Mouse (Mus musculus) layer of hippocampus, adult 18-20 months (tissue): Measurements from ENCODE around the gene Vwa8. TPM values are rescaled to one million over a fixed set of nuclear protein-coding genes. Genes with fewer than 3 reads are reported as not detected.

Experiments used
- DNase-seq, 2 experiments: peaks; one replicate each; pipeline ENCODE4 v3.0.0; 2022; ENCODE audit warnings: low spot score in 2 of 2
- total RNA-seq, 2 experiments: library from RNA; stranded (reverse); gene quantifications; 2 replicates each; pipeline ENCODE4 v1.2.3; 2021

The Vwa8 gene
- total RNA-seq, 2 experiments from 2014 or later: 29.1 to 31.7 TPM

DNA sequence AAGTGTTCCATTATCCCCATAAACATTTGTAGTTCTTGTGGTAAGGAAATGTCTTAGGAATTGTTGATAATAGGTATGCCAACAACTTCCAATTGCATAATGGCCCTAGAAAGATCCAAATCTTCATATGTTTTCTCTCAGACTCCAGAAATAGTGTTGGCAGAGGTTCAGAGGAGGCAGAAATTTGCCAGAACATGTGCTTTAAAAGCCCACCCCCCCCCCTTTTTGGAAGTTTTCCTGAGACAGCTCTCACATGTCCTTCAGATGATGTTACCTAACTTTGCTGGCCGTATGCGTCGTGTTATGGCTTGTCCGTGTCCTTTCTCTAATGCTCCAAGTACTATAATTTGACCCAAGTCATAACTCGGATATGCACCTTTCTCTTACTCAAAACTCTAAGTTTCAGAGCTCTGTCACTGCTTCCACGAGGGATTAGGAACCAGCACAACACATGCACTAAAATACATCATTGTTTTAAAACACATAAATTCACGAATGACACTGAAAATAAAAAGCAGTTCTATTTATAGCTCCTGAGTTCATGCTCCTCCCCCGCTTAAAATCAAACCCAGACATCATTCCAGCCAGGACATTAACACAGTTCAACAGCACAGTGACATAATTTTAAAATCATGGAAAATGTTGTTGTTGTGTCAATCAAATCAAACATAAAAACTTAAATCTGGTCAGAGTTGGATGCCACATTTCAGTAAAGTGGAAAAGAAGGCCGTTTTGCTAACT lies 227.9 kb downstream of the Vwa8 start:
- DNase-seq: no peak

DNA sequence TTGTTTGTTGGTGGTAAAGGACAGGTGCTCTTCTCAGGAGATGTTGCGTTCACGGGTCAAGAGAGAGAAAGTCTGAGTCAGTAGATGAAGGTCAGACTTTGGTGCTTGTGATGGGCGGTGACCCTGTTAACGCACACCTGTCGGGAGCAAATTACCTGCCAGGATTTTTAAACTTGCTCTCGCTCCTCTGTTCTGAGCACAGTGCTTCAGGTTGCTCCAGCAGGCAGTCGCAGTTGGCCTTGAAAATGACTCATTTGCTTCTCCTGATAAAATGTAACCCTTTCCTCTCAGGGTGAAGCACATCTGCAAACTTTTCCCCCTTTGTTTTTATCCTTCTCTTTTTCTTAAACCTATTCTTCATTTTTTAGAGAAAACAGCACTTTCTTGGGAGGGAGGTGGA lies 234.7 kb downstream of the Vwa8 start:
- DNase-seq: no peak

DNA sequence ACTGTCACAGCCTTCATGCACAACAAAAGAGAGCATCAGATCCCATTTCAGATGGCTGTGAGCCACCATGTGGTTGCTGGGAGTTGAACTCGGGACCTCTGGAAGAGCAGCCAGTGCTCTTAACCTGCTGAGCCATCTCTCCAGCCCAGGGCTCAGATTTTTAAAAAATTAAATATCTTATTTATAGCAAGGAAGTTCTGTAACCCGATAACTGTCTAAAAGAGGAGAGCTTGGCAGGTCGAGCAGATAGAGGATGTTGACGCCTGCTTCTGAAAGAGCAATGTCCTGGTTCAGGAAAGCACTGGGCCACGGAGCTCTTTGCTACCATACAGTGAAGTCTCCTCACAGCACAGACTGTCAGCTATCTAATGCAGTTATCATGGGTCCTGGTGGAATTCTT lies 237.2 kb downstream of the Vwa8 start:
- no peak for DNase-seq

DNA sequence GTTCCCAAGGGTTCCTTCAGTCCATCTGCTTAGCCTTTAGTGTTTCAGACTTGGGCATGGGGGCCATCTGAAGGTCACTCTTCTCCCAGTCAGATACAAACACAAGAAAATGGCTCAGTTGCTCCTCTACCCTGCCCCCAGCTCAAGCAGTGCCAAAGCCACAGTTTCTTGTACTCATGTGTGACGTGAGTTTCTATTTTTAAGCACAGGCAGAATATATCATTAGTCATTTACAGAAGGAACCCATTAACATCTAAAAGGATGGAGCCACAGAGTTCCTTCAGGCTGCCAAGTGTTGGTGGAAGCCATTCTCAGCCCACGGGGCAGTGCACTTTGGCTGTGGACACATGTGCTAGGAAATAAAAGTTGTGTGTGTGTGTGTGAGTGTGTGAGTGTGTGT lies 240.6 kb downstream of the Vwa8 start:
- peak in 1 of 2 experiments; percentile 21 for DNase-seq

DNA sequence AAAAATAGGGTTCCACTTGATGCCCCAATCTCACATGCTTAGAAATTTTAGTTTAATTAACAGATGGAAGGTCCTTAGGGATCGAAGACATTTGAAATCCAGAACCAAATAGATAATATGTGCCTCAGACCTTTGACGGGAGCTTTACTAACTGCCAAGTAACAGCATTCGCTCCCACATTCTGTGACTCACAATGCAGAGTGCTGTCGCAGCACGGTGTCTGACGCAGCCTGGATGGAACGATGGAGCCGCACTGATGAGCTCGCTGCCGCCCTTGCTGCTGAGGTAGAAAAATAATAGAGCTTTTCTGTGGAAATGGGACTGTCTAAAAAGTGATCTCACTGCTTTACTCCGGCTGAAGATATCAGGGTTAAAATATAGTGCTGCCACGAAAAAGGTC lies 248.3 kb downstream of the Vwa8 start:
- DNase-seq: peak in 1 of 2 experiments; percentile 69

DNA sequence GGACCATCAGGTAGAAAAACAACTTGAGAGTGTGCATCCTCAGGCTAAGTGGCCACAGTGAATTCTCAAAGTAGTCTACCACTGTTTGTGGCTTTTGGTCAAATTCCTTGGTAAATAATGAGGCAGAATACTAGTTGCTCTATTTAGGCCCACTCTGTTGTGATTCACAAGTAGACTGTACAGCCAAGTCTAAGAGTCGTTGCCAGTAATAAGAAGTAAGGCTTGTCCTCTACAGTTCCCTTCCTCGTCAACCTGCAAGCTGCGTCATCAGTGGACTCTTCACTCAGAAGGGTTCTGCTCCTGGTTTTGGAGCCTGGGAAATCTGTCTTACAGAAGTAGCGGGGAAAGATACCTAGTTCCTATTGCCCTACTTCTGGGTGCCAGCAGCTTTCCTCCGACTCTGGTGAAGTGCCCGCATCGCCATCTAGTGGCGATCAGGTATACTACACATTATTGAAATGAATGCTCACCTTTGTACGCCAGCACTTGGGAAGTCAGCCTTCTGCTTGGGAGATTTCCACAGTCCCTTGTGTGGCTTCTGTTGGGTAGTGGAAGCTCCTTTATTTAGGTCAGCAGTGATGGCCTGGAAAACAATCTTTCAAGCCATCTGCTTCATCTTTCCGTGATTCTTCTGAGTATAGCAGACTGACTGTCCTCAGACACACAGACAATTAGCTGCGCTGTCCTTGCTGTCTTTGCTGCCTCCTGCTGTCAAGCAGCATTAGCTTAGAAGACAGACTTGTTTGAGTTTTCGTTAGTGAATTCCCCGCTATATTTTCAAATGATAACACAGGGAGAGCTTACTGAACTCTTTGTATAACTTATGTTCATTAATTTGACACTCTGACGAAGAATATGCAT lies 258.0 kb downstream of the Vwa8 start:
- peak; percentile 72 to 92 for DNase-seq

DNA sequence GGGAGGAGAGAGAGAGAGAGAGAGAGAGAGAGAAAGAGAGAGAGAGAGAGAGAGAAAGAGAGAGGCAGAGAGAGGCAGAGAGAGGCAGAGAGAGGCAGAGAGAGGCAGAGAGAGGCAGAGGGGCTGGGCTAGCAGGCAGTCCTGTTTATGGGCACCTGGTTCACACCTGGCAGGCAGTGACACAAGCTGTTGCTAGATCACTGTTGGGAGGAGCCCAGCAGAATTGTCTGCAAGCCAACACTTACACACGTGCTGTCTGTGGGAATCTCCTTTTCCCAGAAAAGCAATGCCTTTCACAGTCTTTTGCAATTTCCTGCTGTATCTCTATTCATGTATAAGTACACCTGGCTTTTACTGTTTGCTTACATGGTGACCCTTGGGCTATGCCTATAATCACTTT lies 260.5 kb downstream of the Vwa8 start:
- DNase-seq: no peak

DNA sequence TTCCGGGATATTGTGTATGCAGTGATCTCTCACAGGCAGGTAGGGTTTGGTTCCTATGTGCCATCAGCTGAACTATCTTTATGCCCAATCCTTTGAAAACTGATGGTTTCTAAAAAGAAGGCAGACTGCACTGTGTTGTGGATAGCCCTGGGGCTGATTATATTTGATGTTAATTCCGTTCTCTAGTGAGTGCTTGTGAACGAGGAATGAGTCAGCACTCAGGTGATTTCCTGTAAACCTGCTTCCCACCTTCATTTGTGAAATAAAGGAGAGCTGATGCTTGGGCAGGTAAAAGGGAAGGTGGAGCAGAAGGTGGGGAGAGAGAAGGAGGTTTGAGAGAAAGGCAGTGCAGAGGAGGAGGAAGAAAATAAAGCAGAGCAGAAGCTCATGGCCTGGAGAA lies 261.2 kb downstream of the Vwa8 start:
- DNase-seq: no peak

DNA sequence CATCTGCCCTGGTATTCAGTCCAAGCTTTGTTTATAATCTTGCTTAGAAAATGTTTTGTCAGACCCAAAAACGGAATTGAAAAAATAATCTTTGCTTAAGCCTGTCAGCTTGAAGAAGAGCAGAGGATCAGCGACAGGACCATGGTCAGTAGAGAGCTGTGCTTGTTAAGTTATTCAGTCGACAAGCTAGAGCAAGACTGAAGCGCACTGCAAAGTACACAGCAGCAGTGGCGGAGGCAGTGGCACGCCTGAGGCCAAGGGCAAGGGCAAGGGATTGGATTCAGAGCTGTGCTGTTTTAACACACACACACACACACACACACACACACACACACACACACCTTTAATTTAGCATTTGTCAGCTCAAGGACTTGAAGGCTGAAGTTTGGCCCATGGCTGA lies 263.2 kb downstream of the Vwa8 start:
- DNase-seq: no peak

DNA sequence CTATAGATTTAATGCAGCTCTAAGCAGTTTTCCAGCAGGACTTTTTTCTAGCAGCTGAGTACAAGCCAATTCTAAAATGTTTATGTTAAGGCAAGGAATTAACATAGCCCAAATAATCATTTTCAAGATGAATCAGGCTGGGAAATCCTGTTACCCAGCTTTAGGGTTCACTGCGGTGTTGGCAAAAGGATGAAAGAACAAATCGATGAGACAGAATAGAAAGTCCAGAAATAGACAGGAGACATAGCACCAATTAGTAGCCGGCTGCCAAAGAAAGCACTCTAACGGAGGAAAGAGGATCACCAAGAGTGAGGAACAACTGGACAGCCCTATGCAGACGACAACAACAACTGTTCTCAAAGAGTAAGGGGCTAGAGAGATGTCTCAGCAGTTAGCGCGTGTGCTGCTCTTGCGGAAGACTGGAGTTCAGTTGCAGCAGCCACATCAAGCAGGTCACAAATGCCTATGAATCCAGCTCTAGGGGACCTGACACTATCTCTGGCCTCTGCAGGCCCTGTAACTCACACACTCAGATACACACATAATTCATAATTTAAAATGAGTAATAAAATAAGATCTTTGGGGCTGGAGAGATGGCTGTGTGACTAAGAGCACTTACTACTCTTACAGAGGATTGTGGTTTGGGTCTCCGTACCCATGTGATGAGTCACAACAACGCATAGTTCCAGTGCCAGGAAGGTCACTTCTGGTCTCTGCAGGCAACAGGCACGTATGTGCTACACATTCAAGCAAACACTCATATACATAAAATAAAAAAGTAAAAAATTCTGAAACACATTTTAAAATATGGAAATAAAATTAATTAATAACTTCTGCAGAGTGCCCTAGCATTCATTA lies 265.9 kb downstream of the Vwa8 start:
- DNase-seq: no peak

DNA sequence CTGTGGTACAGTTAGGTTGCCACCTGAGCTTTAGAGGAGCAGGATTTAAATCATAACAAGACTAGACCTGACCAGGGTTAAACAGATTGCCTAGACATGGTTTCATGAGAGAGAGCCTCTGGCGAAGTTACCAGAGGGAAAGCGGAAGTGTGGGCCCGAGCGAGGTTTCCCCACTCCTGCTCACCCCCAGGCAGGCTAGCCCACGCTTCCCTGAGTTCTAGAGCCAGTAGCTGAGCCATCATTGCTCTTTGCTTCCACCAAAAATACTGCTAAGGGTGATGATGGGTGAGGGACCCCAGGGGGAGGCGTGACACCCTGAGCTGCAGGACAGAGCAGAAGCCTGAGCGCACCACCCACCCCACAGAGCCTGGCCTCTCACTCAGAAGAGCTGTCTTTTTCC lies 269.6 kb downstream of the Vwa8 start:
- DNase-seq: no peak

DNA sequence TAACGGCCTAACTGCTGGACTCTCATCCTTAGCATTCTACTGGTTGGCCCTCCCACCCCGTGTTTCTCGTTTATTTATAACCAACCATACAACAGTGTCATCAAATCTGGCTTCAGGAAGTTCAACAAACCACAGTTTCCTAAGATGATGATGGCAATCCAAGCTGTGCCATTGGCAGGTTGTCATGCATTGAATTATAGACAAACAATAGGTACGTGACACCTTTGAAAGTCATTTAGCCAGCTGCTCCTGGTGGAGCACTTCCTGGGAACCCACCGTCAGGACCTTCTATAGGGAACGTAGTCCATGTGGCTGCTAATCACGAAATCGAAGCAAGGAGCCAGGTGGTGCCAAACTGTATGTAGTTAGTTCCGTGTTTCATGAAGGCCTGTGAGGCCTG lies 270.5 kb downstream of the Vwa8 start:
- DNase-seq: no peak

DNA sequence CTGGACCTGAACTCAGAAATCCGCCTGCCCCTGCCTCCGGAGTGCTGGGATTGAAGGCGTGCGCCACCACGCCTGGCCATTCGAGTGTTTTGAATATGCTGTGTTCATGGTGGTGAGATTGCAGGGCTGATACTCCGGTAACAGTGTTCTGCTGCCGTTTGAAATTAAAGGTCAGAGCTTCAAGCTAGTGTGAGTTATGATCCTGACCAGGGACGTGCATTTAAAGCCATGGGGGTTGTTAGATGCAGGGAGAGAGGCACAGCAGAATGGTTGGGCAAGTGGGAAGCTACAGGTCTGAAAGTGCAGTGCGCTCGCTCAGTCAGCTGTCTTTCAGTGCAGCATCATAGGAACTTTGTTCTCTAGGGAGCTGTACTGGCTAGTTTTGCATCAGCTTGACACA lies 271.8 kb downstream of the Vwa8 start:
- no peak for DNase-seq

DNA sequence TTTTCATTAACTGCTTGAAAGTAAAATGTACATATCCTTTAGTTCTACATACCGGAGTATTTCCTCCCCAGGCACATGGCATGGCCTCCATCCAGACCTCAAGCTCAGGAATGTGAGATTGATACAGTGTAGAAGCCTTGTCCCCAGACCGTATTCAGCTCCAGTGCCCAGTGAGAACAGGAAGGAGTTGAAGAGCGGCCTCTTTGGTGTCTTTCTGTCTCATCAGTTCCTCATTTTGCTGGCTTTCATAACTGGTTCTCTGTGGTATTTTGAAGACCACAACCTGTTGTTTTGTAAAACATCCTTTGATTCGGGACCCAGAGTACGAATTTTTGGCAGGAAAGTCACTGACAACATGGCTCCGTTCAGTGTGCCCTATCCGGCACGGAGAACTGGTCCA lies 274.6 kb downstream of the Vwa8 start:
- no peak for DNase-seq

DNA sequence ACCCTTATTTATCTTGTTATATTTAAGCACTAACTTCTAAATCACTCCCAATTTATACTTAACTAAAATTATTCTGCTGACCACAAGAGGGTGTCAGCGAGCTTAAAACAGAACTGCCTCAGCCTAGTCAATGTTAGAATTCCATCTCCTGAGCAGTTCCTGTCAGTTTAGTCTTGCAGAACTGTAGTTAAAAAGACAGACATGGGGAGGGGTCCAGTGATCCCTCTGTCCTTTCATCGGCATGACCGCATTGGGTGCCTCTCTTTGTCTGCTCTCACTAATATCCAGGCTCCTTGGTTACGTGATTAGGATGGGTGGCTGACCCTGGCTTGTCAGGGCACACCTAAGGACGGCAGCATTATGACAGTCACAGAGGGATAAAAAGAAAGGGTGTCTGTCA lies 275.8 kb downstream of the Vwa8 start:
- peak in 1 of 2 experiments; percentile 76 for DNase-seq

DNA sequence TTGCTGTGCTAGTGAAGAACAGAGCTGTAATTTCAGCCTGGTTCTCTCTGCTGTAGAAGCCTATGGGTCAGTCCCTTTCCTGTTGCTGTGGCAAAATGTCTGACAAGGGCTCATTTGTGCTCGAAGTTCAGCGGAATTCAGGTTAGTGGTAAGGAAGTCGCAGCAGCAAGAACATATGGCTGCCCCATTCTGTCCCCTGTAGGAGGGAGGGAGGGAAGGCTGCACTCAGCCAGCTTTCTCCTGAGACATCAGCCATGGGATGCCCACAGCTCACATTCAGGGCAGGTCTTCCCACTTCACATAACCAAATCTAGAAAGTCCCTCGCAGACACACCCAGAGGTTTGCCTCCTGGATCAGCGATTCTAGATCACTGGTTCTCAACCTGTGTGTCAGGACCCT lies 277.3 kb downstream of the Vwa8 start:
- DNase-seq: no peak

DNA sequence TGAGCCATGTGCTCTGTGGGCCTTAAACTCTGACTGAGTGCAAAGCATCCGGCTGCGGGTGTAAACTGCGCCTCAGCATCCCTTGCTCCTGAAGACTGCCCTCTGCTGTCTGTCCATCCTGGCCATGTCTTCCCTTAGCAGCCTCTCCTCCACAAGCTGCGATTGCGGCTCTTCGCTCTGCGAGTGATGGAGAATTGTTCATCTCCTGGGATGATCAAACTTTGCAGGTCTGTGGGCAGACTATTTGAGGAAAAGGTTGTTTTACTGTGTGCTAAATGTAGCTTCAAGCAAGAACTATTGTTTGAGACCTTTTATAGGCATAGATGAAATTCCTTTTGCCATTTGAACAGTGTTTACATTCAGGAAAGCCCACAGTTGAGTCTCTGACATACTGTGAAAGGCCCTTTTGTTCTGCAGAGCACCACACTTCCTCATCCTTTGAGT lies 286.1 kb downstream of the Vwa8 start:
- no peak for DNase-seq

DNA sequence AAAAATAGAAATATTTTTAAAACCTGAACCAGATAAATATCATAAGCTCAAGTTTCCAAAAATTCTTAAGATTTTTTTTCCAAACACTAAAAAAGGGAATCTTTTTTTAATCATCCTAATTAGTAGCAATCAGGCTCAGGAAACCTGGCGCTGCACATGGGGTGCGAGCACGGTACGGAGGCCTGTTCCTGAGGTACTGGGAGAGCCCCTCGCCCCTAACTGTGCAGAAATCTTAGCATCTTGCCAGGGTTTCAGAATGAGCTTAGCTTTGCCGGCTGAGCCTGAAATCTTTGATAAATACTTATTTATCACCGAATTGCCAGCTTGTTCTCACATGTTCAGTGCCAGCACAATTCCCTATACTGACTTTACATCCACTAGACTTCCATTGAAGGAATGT lies 286.6 kb downstream of the Vwa8 start:
- no peak for DNase-seq

DNA sequence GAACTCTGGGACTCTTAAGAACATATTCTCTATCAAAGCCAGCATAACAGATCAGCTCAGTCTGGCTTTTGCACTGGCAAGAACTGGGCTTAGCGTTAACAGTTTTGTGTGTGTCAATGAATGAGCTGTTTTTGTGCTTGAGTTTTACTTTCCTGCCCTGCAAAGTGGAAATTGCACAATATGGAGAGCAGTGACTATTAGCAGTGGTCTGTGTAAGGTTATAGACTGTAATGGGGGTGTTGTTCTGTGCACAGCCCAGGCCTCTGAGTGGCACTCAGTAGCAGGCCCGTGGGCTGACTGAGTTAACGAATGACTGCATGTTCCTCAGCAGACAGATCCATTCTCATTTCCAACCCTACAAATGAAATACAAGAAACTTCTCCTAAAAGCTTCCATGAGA lies 287.7 kb downstream of the Vwa8 start:
- DNase-seq: no peak

DNA sequence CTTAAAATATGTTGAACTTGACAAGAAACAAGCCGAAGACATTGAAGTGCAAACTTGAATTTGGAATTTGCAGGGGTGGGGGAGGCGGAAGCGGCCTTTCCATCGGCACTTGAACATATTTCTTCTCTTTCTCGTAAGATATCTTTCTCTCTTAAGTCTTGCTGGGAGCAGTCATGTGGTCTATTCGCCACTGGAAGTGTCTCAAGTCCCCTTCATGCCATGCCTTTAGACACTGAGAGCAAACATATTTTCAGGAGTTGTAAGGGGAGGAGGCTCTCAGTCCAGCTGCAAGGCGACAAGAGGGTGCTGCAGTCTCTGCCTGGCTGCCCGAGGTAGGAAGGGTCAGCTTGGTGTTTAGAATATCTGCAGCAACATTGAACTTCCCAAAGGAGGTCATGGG lies 288.2 kb downstream of the Vwa8 start:
- DNase-seq: no peak

DNA sequence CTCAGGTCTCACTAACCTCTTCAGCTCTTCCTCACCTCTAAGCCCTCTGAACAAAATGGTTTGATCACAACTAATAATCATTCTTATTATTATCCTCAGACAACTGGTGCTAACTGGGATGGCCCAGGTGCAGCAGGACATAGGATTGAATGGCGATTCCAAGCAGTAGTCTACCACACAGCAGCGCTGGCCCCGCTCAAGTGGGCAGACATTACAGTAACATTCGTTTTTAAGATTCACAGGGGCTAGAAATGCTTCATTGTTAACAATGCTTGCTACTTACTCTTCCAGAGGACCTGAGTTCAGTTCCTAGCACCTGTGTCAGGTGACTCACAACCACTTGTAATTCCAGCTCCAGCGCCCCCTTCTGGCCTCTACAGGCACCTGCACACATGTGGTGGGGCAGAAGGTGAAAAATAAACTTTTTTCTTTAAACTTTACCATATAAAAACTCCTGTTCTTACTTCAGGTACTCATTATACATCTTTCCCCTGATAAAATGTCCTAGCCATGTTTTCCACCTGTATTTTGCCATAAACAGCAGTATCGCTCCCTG lies 290.3 kb downstream of the Vwa8 start:
- no peak for DNase-seq
